ENCODE assay signal across 8 mouse cellular contexts in genomic region chr3:131303320-131303714, GRCm38 (mm10). TPM values are rescaled to one million over a fixed set of nuclear protein-coding genes. Genes with fewer than 3 reads are reported as not detected.
DNase-seq lines count a peak whose midpoint lies in the region; ATAC-seq and TF ChIP-seq lines count a peak whose summit lies in the region.

No protein-coding gene starts in this region.

- ATAC-seq in limb, embryonic 11.5 days (ENCODE audit: insufficient number of reproducible peaks, low FRiP score, low TSS enrichment, low read depth): no peak
- ATAC-seq in neural tube, embryonic 14.5 days (ENCODE audit: low read depth): no peak; the same call in 1 of the 2 replicates

- H3K9me3 ChIP-seq in limb, embryonic 11.5 days (ENCODE audit: control insufficient read depth, low read length): no peaks in the 10 kb centered on the region
- H3K9me3 ChIP-seq in neural tube, embryonic 14.5 days (ENCODE audit: control insufficient read depth, low read length): no peaks in the 10 kb centered on the region

- no peak overlapping the region for H3K27ac ChIP-seq in embryonic fibroblast, embryonic 13.5 days (ENCODE audit: insufficient read depth, low read length)
- no peak overlapping the region for H3K27ac ChIP-seq in limb, embryonic 11.5 days (replicated peaks; ENCODE audit: low read depth, low read length)
- no peak overlapping the region; the same call in 1 of the 2 replicates for H3K27ac ChIP-seq in neural tube, embryonic 14.5 days (ENCODE audit: low read depth, low read length)

- peak overlapping the region; percentile 89 for H3K4me2 ChIP-seq in limb, embryonic 11.5 days (ENCODE audit: low read depth, severe bottlenecking)
- peak overlapping the region; percentile 77 for H3K4me2 ChIP-seq in neural tube, embryonic 14.5 days (ENCODE audit: low read depth, low read length)

- no peak for DNase-seq in lung, adult 2 months
- DNase-seq in lung, adult 18-20 months: no peak
- no peak for DNase-seq in limb, embryonic 11.5 days (ENCODE audit: low spot score)
- DNase-seq in urinary bladder, adult 18-20 months (ENCODE audit: low spot score in 2 of 2): no peak
- no peak for DNase-seq in right cerebral cortex, postnatal 14 days
- no peak for DNase-seq in layer of hippocampus, adult 8-10 months (ENCODE audit: low spot score in 2 of 2)

- H3K36me3 ChIP-seq in limb, embryonic 11.5 days (ENCODE audit: control insufficient read depth, insufficient read depth, low read length): no peaks in the 10 kb centered on the region
- H3K36me3 ChIP-seq in neural tube, embryonic 14.5 days (ENCODE audit: control insufficient read depth, insufficient read depth, low read length): no peaks in the 10 kb centered on the region

- TF ChIP-seq POLR2A in lung, adult 2 months (IDR thresholded peaks at IDR 0.05; ENCODE audit: borderline replicate concordance, extremely low read depth, low read depth, low read length): no peak
- no peak; the same call in 1 of the 2 replicates for TF ChIP-seq POLR2A in embryonic fibroblast, embryonic 13.5 days (IDR thresholded peaks at IDR 0.05; ENCODE audit: low read depth, low read length)

- TF ChIP-seq CTCF in lung, adult 2 months (IDR thresholded peaks at IDR 0.05; ENCODE audit: insufficient read depth, low read length): no peak
- TF ChIP-seq CTCF in embryonic fibroblast, embryonic 13.5 days (IDR thresholded peaks at IDR 0.05; ENCODE audit: borderline replicate concordance, insufficient read depth, low read length): no peak

- 11% methylated on average over 5 of the region's 5 CpGs for WGBS in lung, adult 2 months
- WGBS in limb, embryonic 11.5 days: 20% methylated on average over 5 of the region's 5 CpGs
- WGBS in neural tube, embryonic 14.5 days: 18% methylated on average over 5 of the region's 5 CpGs

- peak overlapping the region; percentile 83 for H3K4me3 ChIP-seq in lung, adult 2 months (replicated peaks; ENCODE audit: extremely low read depth, low read depth, low read length)
- H3K4me3 ChIP-seq in embryonic fibroblast, embryonic 13.5 days (ENCODE audit: insufficient read depth, low read length): peak overlapping the region; percentile 54
- peak overlapping the region; percentile 65 for H3K4me3 ChIP-seq in limb, embryonic 11.5 days (ENCODE audit: low read depth, low read length)
- peak overlapping the region; percentile 78 for H3K4me3 ChIP-seq in neural tube, embryonic 14.5 days (ENCODE audit: low read depth, low read length)

- H3K27me3 ChIP-seq in limb, embryonic 11.5 days (ENCODE audit: control insufficient read depth, insufficient read depth, low read length): no peaks in the 10 kb centered on the region
- H3K27me3 ChIP-seq in neural tube, embryonic 14.5 days (ENCODE audit: control insufficient read depth, insufficient read depth, low read length): no peaks in the 10 kb centered on the region

- H3K4me1 ChIP-seq in lung, adult 2 months (ENCODE audit: control insufficient read depth, insufficient read depth, low read length): 0 out of 2 replicates have a peak, but pooled peaks cover 2% of the 10 kb centered on the region
- H3K4me1 ChIP-seq in embryonic fibroblast, embryonic 13.5 days (ENCODE audit: control insufficient read depth, insufficient read depth, low read length): no peaks in the 10 kb centered on the region; the same call in 1 of the 2 replicates
- 0 out of 2 replicates have a peak, but pooled peaks cover under 1% of the 10 kb centered on the region for H3K4me1 ChIP-seq in limb, embryonic 11.5 days (ENCODE audit: control insufficient read depth, insufficient read depth, low read length)
- 0 out of 2 replicates have a peak, but pooled peaks cover 3% of the 10 kb centered on the region for H3K4me1 ChIP-seq in neural tube, embryonic 14.5 days (ENCODE audit: control insufficient read depth, insufficient read depth, low read length)

- no peak overlapping the region; the same call in 1 of the 2 replicates for H3K9ac ChIP-seq in limb, embryonic 11.5 days (ENCODE audit: low read length)
- H3K9ac ChIP-seq in neural tube, embryonic 14.5 days (replicated peaks; ENCODE audit: low read depth, low read length): peak overlapping the region; percentile 80

RNA-seq across cellular contexts. Expression of gene Cyp2u1, which starts 0.3 kb away (rescaled TPM):
- 2.7 TPM in 2 replicates for polyA plus RNA-seq in lung, adult 2 months (2012; rRNA removed)
- polyA plus RNA-seq in embryonic fibroblast, embryonic 13.5 days (2011; ENCODE audit: insufficient read length, low read depth, missing spikeins): 2.5 and 3.0 TPM in 2 replicates
- 1.1 and 1.7 TPM in 2 replicates for polyA plus RNA-seq in limb, embryonic 11.5 days (2014; fragmentation: Nextera tagmentation; extraction: Ambion mirVana)
- 9.0 and 9.4 TPM in 2 replicates for polyA plus RNA-seq in neural tube, embryonic 14.5 days (2014; fragmentation: Nextera tagmentation; extraction: Ambion mirVana)
- total RNA-seq in layer of hippocampus, adult 8-10 months (2022): 10 to 100 TPM; 17.3 to 19.3 (median 18.1) TPM

RNA-seq across cellular contexts. Expression of gene Hadh, which starts 31.4 kb away (rescaled TPM):
- polyA plus RNA-seq in lung, adult 2 months (2012; rRNA removed): 79.7 and 113 TPM in 2 replicates
- polyA plus RNA-seq in embryonic fibroblast, embryonic 13.5 days (2011; ENCODE audit: insufficient read length, low read depth, missing spikeins): 53.8 and 69.1 TPM in 2 replicates
- 106 and 114 TPM in 2 replicates for polyA plus RNA-seq in limb, embryonic 11.5 days (2014; fragmentation: Nextera tagmentation; extraction: Ambion mirVana)
- polyA plus RNA-seq in neural tube, embryonic 14.5 days (2014; fragmentation: Nextera tagmentation; extraction: Ambion mirVana): 18.4 and 30.6 TPM in 2 replicates
- 10 to 100 TPM; 19.1 to 28.0 (median 24.6) TPM for total RNA-seq in layer of hippocampus, adult 8-10 months (2022)
